Mouse (Mus musculus): ENCODE data around the gene Neurl3. TPM values are rescaled to one million over a fixed set of nuclear protein-coding genes. Genes with fewer than 3 reads are reported as not detected.
A peak's percentile ranks its signal among the peaks of the same experiment; 100 is the strongest.

Neurl3 gene
- polyA plus RNA-seq, 1 experiment, result 10.2 TPM

- peaks cover 83% of the 10 kb centered on the region for H3K4me1 ChIP-seq
- peaks cover 22% of the 10 kb centered on the region for H3K36me3 ChIP-seq (replicated peaks; ENCODE audit: low read length)
- peaks cover 2% of the 10 kb centered on the region for H3K27me3 ChIP-seq (replicated peaks)
- peak overlapping the region; percentile 67 for H3K4me3 ChIP-seq (replicated peaks)
- TF ChIP-seq FLI1 (IDR thresholded peaks at IDR 0.05; ENCODE audit: low read length) (no peak), GATA1 (IDR thresholded peaks at IDR 0.05; ENCODE audit: borderline replicate concordance, low read length) (no peak)
- peaks cover 17% of the 10 kb centered on the region for H3K9me3 ChIP-seq
These were observed 12.6 kb downstream of the Neurl3 start for GRCm38 (mm10) chr1:36261708-36262504.

GRCm38 (mm10) chr1:36260418-36260817, 14.1 kb downstream of the Neurl3 start:
- TF ChIP-seq FLI1 (IDR thresholded peaks at IDR 0.05; ENCODE audit: low read length), result no peak
- TF ChIP-seq GATA1 (IDR thresholded peaks at IDR 0.05; ENCODE audit: borderline replicate concordance, low read length), result no peak

DNA sequence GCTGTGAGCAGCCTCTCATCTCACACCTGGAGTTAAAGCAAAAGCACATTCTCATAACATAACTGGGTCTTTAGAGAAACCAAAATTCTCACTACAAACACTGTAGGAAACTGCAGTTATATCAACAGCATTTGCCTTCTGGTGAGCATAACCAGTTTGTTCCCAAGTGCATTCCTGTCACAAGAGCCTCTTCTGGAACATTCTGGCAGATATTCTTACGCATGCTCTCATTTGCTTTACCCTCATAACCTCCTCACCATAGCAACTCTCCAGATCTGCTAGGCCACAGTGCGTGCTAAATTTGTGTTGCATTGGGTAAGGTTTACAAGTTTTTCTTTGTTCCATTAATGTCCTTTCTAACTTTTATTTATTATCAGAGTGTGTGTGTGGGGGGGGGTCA, 15.2 kb downstream of the Neurl3 start:
- H3K4me1 ChIP-seq, result peaks cover 64% of the 10 kb centered on the region
- H3K27me3 ChIP-seq (replicated peaks), result peaks cover 12% of the 10 kb centered on the region
- no peak for TF ChIP-seq GATA1 (IDR thresholded peaks at IDR 0.05; ENCODE audit: borderline replicate concordance, low read length)
- no peak for TF ChIP-seq FLI1 (IDR thresholded peaks at IDR 0.05; ENCODE audit: low read length)
- H3K4me3 ChIP-seq (replicated peaks), result no peak overlapping the region
- H3K9me3 ChIP-seq, result peaks cover 22% of the 10 kb centered on the region
- H3K36me3 ChIP-seq (replicated peaks; ENCODE audit: low read length), result peaks cover 5% of the 10 kb centered on the region

More at GRCm38 (mm10) chr1:36260418-36260817, 14.1 kb downstream of the Neurl3 start:
- peaks cover 2% of the 10 kb centered on the region for H3K27me3 ChIP-seq (replicated peaks)
- peaks cover 10% of the 10 kb centered on the region for H3K36me3 ChIP-seq (replicated peaks; ENCODE audit: low read length)
- peaks cover 22% of the 10 kb centered on the region for H3K9me3 ChIP-seq
- H3K4me3 ChIP-seq (replicated peaks), result no peak overlapping the region
- H3K4me1 ChIP-seq, result peaks cover 70% of the 10 kb centered on the region

- peaks cover 5% of the 10 kb centered on the region for H3K36me3 ChIP-seq (replicated peaks; ENCODE audit: low read length)
- no peak for TF ChIP-seq FLI1 (IDR thresholded peaks at IDR 0.05; ENCODE audit: low read length)
- no peak for TF ChIP-seq GATA1 (IDR thresholded peaks at IDR 0.05; ENCODE audit: borderline replicate concordance, low read length)
- peaks cover 59% of the 10 kb centered on the region for H3K4me1 ChIP-seq
- peaks cover 12% of the 10 kb centered on the region for H3K27me3 ChIP-seq (replicated peaks)
- peaks cover 22% of the 10 kb centered on the region for H3K9me3 ChIP-seq
- no peak overlapping the region for H3K4me3 ChIP-seq (replicated peaks)
These were observed 15.8 kb downstream of the Neurl3 start for GRCm38 (mm10) chr1:36258631-36259030.

GRCm38 (mm10) chr1:36257276-36257675, 17.2 kb downstream of the Neurl3 start:
- Histone ChIP-seq H3K4me1 (peaks cover 59% of the 10 kb centered on the region), H3K27me3 (replicated peaks) (peaks cover 14% of the 10 kb centered on the region), H3K4me3 (replicated peaks) (no peak overlapping the region), H3K36me3 (replicated peaks; ENCODE audit: low read length) (peaks cover 5% of the 10 kb centered on the region), H3K9me3 (peaks cover 22% of the 10 kb centered on the region)
- no peak for TF ChIP-seq FLI1 (IDR thresholded peaks at IDR 0.05; ENCODE audit: low read length)
- TF ChIP-seq GATA1 (IDR thresholded peaks at IDR 0.05; ENCODE audit: borderline replicate concordance, low read length), result no peak

GRCm38 (mm10) chr1:36255871-36256640, 18.4 kb downstream of the Neurl3 start:
- Histone ChIP-seq H3K4me3 (replicated peaks) (no peak overlapping the region), H3K36me3 (replicated peaks; ENCODE audit: low read length) (peaks cover 5% of the 10 kb centered on the region), H3K9me3 (peaks cover 22% of the 10 kb centered on the region), H3K27me3 (replicated peaks) (peaks cover 14% of the 10 kb centered on the region), H3K4me1 (peaks cover 52% of the 10 kb centered on the region)
- TF ChIP-seq FLI1 (IDR thresholded peaks at IDR 0.05; ENCODE audit: low read length), result no peak
- TF ChIP-seq GATA1 (IDR thresholded peaks at IDR 0.05; ENCODE audit: borderline replicate concordance, low read length), result no peak

GRCm38 (mm10) chr1:36254635-36255360, 19.7 kb downstream of the Neurl3 start:
- Histone ChIP-seq H3K36me3 (replicated peaks; ENCODE audit: low read length) (peaks cover 5% of the 10 kb centered on the region), H3K4me1 (peaks cover 46% of the 10 kb centered on the region), H3K4me3 (replicated peaks) (no peak overlapping the region), H3K27me3 (replicated peaks) (peaks cover 14% of the 10 kb centered on the region), H3K9me3 (peaks cover 22% of the 10 kb centered on the region)
- TF ChIP-seq GATA1 (IDR thresholded peaks at IDR 0.05; ENCODE audit: borderline replicate concordance, low read length) (no peak), FLI1 (IDR thresholded peaks at IDR 0.05; ENCODE audit: low read length) (no peak)

GRCm38 (mm10) chr1:36252791-36253190, 21.7 kb downstream of the Neurl3 start:
- Histone ChIP-seq H3K36me3 (replicated peaks; ENCODE audit: low read length) (peaks cover 2% of the 10 kb centered on the region), H3K4me1 (peaks cover 30% of the 10 kb centered on the region), H3K27me3 (replicated peaks) (peaks cover 14% of the 10 kb centered on the region), H3K4me3 (replicated peaks) (peak overlapping the region; percentile 82), H3K9me3 (peaks cover 11% of the 10 kb centered on the region)
- TF ChIP-seq GATA1 (IDR thresholded peaks at IDR 0.05; ENCODE audit: borderline replicate concordance, low read length), result no peak
- TF ChIP-seq FLI1 (IDR thresholded peaks at IDR 0.05; ENCODE audit: low read length), result no peak

GRCm38 (mm10) chr1:36251426-36251825, 23.1 kb downstream of the Neurl3 start:
- Histone ChIP-seq H3K36me3 (replicated peaks; ENCODE audit: low read length) (peaks cover under 1% of the 10 kb centered on the region), H3K27me3 (replicated peaks) (peaks cover 14% of the 10 kb centered on the region), H3K4me3 (replicated peaks) (no peak overlapping the region), H3K4me1 (peaks cover 28% of the 10 kb centered on the region), H3K9me3 (peaks cover 2% of the 10 kb centered on the region)
- TF ChIP-seq FLI1 (IDR thresholded peaks at IDR 0.05; ENCODE audit: low read length) (no peak), GATA1 (IDR thresholded peaks at IDR 0.05; ENCODE audit: borderline replicate concordance, low read length) (no peak)
